Mouse (Mus musculus): ENCODE results near the gene Dnlz. TPM values are rescaled to one million over a fixed set of nuclear protein-coding genes. Genes with fewer than 3 reads are reported as not detected.
A peak's percentile ranks its signal among the peaks of the same experiment; 100 is the strongest.
"Not testable (repeated sequence)": the region's sequence is repeated elsewhere in the genome, so short reads cannot be mapped to it uniquely, and the experiment has no call there.

The Dnlz gene
- total RNA-seq (2014; fragmentation: Nextera tagmentation): 9.5 and 10.4 TPM in 2 replicates
- 5.9 and 7.6 TPM in 2 replicates for total RNA-seq (2017)

DNA sequence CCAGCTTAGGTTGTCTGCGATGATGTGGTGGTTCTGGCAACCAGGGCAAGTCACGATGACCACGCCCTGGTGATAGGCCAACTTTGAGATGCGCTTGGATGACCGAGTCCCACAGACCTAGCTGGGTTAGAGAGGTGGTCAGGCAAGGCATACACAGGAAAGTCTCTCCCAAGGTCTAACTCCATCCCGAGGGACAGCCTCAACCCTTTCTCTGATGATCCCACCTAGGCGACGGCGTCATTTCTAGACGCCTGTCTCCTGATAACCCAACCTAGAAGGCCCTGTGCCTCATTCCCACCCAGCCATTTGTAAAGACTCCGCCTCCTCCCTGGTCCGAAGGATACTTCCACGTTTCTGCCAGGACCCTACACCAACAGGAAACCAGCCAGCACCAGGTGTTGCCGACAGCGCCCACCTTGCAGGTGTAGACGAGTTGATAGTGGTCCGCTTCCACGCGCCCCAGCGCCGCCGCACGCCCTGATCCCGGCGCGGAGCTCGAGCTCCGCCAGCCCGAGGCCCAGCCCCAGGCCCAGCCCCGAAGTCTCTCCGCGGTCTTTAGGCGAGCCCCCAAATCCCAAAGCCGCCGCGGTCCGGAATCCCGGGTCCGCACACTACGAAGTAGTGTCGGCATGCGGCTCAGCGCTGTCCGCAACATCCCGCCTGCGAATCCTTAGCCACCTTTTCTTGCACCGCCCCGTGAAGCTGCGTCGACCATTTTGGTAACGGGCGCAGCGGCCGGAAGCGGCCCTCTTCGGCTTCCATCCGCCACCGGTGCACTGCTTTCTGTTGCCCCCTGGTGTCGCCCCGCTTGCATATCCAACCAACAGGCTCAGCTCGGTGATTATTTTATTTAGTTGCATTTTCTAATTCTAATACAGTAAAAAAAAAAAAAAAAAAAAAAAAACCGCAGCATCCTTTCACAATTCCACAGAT is at the start of gene Dnlz:
Gene Dnlz, minus strand, starts transcription at position 753 of the 933 bp plus-strand sequence.
- ATAC-seq (replicated peaks; ENCODE audit: poor library complexity, severe bottlenecking): peak; percentile 82

DNA sequence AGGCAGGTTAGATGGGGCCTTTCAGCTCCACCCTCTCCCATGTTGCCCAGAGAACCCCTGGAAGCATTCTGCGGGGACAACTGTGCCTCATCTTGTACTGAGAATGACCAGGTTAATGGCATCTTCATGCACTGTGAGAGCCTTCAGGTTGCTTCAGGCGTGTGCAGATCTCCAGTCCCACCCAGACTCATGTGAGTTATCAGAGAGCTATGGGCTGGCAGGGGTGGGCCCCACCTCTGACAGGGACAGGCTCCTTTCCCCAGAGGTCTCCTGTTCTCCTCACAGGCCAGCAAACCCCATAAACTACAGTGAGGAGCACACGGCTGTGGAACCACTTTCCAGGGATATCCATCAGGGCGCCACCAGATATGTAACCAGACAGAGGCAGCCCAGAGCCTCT is 49.1 kb upstream of the Dnlz start:
- no peak for ATAC-seq (replicated peaks; ENCODE audit: poor library complexity, severe bottlenecking)

DNA sequence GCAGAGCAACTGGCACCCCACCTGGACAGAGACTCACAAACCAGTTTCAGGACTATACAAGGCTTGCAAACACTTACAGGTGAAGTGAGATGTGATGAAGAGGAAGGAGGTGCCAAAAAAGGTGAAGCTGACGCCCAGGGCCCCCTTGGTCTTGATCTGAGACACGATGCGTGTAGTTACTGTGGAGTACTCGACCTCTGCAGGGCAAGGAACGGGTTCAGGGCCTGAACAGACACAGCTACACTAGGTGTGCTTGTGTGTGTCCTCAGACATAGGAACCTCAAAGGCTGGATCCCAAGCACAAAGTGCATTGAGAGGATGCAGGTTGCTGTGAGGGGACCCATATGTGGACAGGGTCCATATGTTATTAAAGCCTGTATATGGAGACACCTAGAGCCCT is 48.4 kb upstream of the Dnlz start:
- no peak for ATAC-seq (replicated peaks; ENCODE audit: poor library complexity, severe bottlenecking)

DNA sequence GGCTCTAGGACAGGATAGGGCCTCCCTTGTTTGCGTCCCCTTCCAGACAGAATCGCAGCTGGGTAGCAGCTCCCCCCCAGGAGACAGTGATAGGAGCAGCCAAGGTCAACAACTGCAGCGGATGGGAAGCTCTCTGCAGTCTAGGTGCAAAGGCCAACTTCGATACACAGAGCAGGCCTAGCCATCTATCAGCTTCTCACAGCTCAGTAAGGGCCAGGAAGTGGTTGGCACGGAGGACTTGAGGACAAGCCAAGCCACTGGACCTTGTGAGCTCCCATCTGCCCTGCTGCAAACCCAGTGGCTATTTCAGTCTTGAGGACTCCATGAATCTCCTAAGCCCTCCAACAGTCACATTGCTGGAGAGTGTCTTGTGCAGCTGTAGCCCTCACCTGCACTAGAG is 47.7 kb upstream of the Dnlz start:
- ATAC-seq (replicated peaks; ENCODE audit: poor library complexity, severe bottlenecking): no peak

DNA sequence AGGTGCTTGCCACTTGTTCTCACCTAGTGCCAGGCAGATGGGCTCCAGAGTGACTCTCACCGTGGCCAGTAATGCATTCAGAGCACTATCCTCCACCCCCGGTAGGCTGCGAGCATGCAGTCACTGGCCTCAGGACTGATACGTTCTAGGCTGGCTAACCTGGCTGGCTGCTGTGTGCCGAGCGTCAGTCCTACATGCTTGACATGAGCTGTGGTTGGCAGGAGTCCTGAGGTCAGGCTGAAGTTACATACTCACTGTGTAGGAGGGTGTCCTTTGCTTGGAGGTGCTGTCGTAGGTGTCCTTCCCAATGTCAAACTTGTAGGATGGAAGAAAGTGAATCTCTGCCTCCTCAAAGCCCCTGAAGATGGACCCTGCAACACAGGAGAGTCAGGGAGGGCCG is 47.1 kb upstream of the Dnlz start:
- ATAC-seq (replicated peaks; ENCODE audit: poor library complexity, severe bottlenecking): no peak

DNA sequence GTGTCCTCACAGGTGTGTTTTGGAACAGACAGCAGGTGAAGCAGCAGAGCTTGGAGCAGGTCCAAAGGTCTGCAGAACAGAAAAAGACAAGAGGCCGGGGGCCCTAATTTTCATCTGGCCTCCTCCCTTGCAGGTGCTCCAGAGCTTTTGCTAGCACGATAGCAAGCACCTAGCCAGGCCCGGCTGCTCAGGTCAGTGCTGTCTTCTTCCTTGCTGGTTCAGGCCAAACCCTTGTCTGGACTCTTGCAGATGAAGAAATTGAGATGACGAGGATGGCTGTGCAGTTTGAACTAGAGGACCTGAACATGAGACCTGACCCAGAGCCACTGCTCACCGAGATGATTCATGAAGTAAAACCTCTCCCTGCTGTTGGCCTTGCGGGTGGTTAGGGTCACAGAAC is 39.7 kb upstream of the Dnlz start:
- ATAC-seq (replicated peaks; ENCODE audit: poor library complexity, severe bottlenecking): no peak

DNA sequence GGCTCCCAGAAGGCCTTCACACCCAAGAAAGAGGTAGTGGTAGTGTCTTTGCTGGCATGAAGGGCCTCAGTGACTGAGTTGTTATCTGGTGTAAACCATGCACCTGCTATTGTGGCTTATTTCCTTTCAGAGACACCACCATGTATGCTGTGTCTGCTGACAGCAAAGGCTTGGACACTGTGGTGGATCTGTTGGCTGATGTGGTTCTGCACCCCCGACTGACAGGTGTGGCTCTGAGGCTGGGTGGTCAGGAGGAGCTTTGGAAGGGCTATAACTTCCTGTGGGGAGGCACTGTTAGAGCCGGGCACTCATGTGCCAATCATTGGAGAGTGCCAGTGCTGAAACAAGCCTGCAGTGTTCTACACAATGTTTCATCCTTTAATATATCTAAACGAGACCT is 39.0 kb upstream of the Dnlz start:
- no peak for ATAC-seq (replicated peaks; ENCODE audit: poor library complexity, severe bottlenecking)

DNA sequence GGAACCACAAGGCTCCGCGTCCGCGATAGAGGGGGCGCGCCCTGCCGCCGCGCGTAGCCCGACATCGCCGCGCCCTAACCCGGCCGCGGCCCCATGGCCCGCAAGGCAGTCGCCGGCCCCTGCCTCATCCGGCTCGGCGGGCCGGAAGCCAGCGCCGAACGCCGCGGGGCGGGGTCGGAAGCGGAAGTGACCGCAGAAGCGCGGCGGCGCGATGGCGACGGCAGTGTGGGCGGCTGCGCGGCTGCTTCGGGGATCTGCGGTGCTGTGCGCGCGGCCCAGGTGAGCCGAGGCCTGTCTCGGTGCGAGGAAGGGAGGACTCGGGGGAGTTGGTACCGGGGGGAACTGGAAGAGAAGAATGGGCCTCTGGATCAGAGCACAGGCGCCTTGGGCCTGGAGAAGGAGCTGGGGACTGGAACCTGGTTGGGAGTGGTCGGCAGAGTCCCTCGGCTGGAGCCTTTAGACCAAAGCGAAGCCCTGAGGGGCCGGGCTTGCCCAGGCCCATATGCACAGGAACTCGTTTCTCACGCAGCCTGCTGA is 37.3 kb upstream of the Dnlz start, which contains the start of the genes Entr1 and Pmpca:
Gene Entr1, minus strand, starts transcription at position 163 of the 537 bp plus-strand sequence.
Gene Pmpca, plus strand, starts transcription at position 186 of the 537 bp plus-strand sequence.
- peak; percentile 88 for ATAC-seq (replicated peaks; ENCODE audit: poor library complexity, severe bottlenecking)

DNA sequence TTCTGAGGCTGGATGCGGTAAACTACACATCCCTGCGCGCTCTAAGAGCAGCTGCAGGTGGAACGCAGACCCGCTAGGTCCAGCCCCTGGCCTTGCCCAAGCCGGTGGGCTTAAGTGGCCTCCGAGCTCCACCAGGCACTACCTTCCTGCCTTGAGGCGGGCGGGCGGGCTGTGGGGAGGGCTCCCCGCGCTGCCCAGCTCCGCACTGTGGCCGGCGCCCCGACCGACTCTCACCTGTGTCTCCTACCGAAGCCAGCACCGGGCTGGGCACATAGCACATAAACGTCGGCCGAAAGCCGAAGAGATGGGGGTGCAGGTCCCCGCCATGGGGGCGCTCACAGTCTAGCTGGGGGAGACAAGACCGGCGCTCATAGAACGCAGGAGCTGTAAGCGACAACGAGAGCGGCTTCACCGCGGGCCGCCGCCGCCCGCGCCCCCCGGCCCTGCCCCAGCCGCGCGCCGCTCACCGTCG is 36.8 kb upstream of the Dnlz start:
- no peak for ATAC-seq (replicated peaks; ENCODE audit: poor library complexity, severe bottlenecking)

DNA sequence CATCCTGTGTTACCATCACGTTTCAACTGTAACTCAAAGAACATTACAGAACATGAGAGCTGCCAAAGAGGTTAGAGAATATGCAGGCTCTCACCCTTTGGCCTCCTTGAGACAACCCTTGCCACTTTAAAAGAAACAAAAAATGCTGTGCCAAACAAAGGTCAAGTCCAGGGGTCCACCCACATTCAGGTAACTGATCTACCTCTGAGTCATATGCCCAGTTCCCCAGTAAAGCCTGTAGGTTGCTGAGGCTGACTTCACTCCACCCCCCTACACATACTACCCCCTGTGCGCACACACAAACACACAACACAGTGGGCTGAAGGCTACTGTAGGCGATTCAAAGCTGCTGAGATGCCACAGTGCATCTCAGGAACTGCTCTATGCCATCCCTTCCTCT is 35.8 kb upstream of the Dnlz start:
- no peak for ATAC-seq (replicated peaks; ENCODE audit: poor library complexity, severe bottlenecking)

DNA sequence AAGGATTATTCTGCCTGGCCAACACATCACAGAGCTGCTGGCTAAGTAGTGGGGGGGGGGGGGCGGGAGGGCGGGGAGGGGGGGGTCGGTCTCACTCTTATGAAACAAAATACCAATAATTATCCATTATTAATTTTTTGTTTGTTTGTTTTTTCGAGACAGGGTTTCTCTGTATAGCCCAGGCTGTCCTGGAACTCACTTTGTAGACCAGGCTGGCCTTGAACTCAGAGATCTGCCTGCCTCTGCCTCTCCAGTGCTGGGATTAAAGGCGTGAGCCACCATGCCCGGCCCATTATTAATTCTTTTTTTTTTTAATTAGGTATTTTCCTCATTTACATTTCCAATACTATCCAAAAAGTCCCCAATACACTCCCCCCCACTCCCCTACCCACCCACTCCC is 29.0 kb upstream of the Dnlz start:
- not testable (repeated sequence) for ATAC-seq (replicated peaks; ENCODE audit: poor library complexity, severe bottlenecking)

DNA sequence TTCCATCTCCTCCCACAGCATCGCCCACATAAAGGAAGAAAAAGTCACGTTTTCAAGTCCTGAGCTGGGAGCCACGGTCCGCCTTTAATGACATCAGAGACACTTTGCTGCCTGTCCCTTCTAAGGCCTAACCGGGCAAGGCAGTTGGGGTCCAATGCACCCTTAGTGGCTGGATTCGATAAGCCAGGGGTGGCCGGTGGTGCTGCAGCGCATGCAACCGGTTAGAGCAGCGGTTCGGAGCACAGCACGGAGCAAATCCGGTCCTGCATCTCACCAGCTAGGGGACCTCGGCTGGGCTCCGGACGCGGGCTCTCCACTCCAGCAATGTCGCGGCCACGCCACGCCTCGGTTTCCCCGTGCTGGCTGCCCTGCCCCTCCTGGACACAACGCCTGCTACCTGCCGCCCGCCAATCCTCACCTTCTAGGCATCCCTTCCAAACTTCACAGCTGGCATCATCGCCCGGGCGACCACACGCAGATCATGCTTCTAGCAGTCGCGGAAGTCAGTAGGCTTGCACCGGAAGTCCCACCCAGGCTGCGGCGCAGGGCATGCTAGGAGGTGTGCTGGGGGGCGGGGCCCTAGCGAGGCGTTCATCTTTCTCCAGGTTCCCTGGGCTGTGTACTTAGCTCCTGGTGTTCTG is 28.3 kb upstream of the Dnlz start, which contains the start of gene Snapc4:
Gene Snapc4, minus strand, starts transcription at position 523 of the 641 bp plus-strand sequence.
- ATAC-seq (replicated peaks; ENCODE audit: poor library complexity, severe bottlenecking): peak; percentile 95

DNA sequence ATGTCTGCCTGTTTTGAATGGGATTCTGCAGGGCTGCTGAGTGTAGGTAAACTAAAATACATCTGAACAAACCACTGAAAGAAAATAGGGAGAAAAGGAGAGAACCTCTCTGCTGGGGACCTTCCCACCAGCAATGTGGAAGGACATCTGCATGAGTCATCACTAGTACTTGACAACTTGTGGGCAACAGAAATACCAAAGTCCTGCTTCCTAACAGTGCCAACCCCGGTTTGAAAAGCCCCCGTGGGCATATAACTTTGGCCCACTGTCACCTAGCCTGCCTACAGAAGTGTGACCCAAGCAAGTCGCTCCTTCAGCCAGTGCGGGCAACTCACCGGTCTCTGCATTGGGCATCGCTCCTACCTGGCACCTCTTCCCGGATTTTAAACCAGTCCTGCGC is 20.5 kb upstream of the Dnlz start:
- ATAC-seq (replicated peaks; ENCODE audit: poor library complexity, severe bottlenecking): no peak

DNA sequence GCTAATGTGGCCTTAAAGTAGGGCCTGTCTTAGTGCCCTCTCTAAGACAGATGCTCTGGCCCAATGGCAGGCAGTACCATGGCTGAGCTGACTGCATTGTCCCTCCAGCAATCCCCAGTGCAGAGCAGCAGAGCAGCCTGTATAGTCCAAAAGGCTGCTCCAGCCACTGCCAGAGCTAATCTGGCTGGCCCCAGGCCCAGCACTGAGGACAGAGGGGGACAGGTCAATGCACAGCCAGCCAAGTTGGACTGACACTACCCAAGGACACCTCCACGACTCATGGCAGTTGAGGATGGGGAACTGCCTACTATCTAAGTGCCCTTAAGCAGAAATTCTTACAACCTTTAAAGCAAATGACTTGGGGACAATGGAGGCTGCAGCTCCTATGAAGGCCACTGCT is 16.7 kb upstream of the Dnlz start:
- no peak for ATAC-seq (replicated peaks; ENCODE audit: poor library complexity, severe bottlenecking)

DNA sequence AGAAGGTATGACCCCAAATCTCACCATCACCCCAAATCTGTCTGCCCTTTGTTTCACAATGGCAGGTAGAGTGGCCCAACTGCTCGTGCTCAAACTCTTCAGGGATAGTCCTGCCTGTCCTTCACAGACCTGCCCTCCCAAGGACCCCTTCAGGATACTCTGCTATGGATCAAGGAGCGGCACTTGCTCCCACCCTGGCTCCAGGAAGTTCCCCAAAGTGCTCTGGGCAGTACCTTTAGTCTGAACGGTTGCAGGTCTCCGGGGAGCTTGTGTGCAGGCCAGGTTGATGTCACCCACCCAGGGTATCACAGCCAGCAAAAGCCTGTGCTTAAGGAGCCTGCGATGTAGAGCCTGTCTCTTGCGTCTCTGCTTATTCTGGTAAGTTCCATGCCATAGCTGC is 16.0 kb upstream of the Dnlz start:
- no peak for ATAC-seq (replicated peaks; ENCODE audit: poor library complexity, severe bottlenecking)

DNA sequence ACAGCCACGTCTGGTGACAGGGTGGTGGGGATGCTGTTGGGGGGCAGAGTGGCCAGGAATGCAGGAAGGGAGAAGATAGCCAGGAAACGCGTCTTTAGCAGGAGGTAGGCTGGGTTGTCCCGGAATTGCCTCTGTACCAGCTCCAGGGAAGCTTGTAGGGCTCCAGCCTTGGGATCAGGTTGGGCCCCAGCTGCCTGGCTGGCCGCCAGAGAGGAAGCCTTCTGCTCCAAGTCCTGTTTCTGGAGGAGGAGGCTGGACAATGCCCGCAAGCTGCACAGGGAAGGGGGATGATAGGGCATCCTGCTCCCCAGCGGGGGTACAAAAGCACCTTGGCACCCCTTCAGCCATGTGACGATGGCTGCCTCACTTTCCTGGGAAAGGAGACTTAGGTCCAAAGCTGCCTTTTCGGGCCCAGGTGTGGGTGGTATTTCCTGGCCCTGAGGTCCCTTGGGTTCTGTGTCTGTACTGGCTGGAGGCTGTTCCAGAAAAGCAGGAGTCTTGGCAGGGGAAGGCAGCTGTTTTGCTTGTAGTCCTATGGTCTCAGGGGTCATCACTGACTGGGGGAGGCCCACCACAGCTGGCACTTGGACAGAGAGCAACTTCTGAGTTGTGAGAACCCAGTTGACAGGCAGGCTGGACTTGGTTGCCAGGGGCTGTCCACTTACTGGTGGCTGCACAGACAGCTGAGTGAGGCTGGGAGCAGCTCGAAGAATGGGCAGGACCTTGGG is 13.0 kb upstream of the Dnlz start:
- ATAC-seq (replicated peaks; ENCODE audit: poor library complexity, severe bottlenecking): no peak

DNA sequence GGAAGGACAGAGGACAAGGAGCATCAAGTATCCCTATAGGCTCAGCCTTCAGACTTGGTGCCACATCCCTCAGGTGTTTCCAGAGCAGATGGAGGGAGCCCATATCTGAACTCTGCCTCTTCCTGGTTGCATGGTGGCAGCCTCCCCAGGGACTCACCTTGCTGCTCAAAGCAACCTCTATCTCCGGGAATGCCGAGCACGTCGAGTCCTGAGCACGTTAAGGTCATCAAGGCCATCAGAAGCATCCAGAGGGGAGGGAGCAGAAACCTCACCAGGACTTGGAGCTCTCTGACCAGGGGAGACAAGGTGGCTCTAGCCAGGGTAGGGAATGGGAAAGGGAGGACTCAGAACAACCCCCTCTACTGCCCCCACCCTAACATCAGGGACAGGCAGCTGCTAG is 11.6 kb upstream of the Dnlz start:
- no peak for ATAC-seq (replicated peaks; ENCODE audit: poor library complexity, severe bottlenecking)

DNA sequence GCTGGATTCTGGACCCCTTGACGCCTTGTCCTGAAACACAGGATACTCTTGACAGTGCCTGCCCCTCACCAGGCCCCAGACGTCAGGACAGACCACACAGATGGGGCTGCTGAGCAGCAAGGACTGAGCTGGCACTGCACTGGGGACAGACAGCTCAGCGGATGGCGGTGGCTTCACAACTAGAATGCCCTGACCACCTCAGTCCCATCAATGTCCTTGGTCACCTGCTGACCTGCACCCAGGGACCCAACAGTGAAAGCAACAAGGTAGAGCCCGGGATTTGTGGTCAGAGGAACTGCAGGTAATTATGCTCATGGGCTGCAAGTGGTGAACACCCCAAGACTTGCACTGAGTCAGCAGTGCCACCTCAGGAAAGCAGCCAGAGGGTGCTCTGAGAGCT is 11.1 kb upstream of the Dnlz start:
- no peak for ATAC-seq (replicated peaks; ENCODE audit: poor library complexity, severe bottlenecking)

DNA sequence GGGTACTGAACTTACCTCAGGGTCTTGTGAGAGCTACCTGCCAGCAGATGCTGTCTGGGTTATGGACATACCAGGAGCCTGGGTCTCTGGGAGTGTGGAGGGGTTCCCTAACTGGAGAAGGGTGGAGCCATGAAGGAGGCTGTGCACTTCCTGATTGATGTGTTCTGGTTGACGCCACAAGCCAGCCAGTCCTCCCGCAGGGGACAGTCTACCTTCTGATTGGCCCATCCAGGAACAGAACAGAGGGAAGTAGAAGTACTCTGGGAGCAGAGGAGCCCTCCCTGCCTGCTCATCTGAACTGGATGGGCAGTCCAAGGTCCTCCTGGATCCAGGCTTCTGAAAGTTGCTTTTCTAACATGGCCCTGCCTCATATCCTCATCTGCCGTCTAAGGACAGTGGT is 8.9 kb upstream of the Dnlz start, which contains the start of gene Card9:
Gene Card9, minus strand, starts transcription at position 147 of the 400 bp plus-strand sequence.
- ATAC-seq (replicated peaks; ENCODE audit: poor library complexity, severe bottlenecking): peak; percentile 85

DNA sequence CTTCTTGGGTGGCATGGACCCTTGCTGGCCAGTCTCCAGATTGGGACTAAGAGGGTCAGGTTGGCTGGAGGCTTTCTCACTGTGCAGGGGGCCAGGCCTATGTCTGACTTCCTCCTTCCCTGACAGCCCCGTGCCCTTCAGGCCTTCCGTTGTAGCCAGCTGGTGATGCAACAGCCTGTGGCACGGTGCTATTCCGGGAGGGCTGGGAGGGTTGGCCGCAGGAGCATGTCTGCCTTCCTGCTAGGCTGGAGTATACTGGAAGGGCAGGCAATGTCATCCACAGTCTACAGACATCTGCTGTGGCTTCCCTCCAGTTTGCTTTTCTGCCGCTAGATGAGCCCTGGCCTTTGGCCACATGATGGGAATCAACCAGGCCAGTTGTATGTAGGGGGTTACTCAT is 8.1 kb upstream of the Dnlz start:
- ATAC-seq (replicated peaks; ENCODE audit: poor library complexity, severe bottlenecking): peak; percentile 75

All from granulocyte monocyte progenitor cell, adult 5-6 weeks (primary cell).